Mouse (Mus musculus): Measurements from ENCODE around the gene Cd37. TPM values are rescaled to one million over a fixed set of nuclear protein-coding genes. Genes with fewer than 3 reads are reported as not detected.

Cd37 gene
- total and polyA plus RNA-seq, 2 experiments = 1.4 to 11.5 TPM

- H3K27ac ChIP-seq (replicated peaks; ENCODE audit: insufficient read depth, low read depth, low read length) = no peak within 1 kb of the TSS
- H3K9ac ChIP-seq (ENCODE audit: low read depth, low read length) = no peak within 1 kb of the TSS
- no peaks in the 10 kb centered on the region for H3K27me3 ChIP-seq (ENCODE audit: control insufficient read depth, insufficient read depth, low read length)
- DNase-seq (ENCODE audit: extremely low read depth, low read depth, low spot score) = peak; percentile 61
- no peak for TF ChIP-seq CTCF (IDR thresholded peaks at IDR 0.05; ENCODE audit: low read depth, low read length)
- TF ChIP-seq POLR2A (IDR thresholded peaks at IDR 0.05; ENCODE audit: extremely low read depth, insufficient read depth, low read length) = no peak
- no peaks in the 10 kb centered on the region for H3K36me3 ChIP-seq (ENCODE audit: control insufficient read depth, insufficient read depth, low read length)
- peak within 1 kb of the TSS; percentile 22; the same call in 1 of the 2 replicates for H3K4me3 ChIP-seq (ENCODE audit: insufficient read depth, low read depth, low read length)
- 10% methylated on average over 44 of the region's 44 CpGs for WGBS
- no peaks in the 10 kb centered on the region for H3K4me1 ChIP-seq (ENCODE audit: control insufficient read depth, insufficient read depth, low read length)
- no peaks in the 10 kb centered on the region for H3K79me2 ChIP-seq (ENCODE audit: control insufficient read depth, insufficient read depth, low read length)
Observed at GRCm38 (mm10) chr7:45204380-45205143, 34.4 kb downstream of the Cd37 start, which contains the start of gene Ccdc155. TSS of gene Ccdc155 (minus strand) at chr7:45204892.

DNA sequence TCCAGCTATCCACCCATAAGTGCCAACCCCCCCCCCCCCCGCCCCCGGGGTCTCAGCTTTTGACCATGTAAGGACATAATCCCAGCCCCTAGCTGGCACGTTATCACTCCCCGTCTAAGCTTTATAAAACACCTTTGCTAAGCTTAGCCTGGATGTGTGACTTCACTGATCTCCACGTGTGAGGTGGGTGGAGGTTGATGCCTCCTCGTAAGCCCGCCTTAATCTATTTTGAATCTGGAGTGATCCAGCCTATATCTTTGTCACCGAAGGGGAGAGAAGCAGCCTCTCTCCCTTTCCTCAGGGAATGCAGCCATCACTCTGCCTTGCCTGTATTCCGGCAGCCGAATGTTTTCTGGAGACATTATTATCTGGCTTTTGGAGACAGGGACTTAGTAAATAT is 36.3 kb downstream of the Cd37 start:
- H3K36me3 ChIP-seq (ENCODE audit: control insufficient read depth, insufficient read depth, low read length) = no peaks in the 10 kb centered on the region
- H3K79me2 ChIP-seq (ENCODE audit: control insufficient read depth, insufficient read depth, low read length) = no peaks in the 10 kb centered on the region
- TF ChIP-seq CTCF (IDR thresholded peaks at IDR 0.05; ENCODE audit: low read depth, low read length) (no peak), POLR2A (IDR thresholded peaks at IDR 0.05; ENCODE audit: extremely low read depth, insufficient read depth, low read length) (no peak)
- H3K4me3 ChIP-seq (ENCODE audit: insufficient read depth, low read depth, low read length) = no peak overlapping the region
- no peaks in the 10 kb centered on the region for H3K27me3 ChIP-seq (ENCODE audit: control insufficient read depth, insufficient read depth, low read length)
- 65% methylated on average over 10 of the region's 10 CpGs for WGBS
- H3K4me1 ChIP-seq (ENCODE audit: control insufficient read depth, insufficient read depth, low read length) = no peaks in the 10 kb centered on the region
- H3K9ac ChIP-seq (ENCODE audit: low read depth, low read length) = no peak overlapping the region
- H3K27ac ChIP-seq (replicated peaks; ENCODE audit: insufficient read depth, low read depth, low read length) = no peak overlapping the region
- DNase-seq (ENCODE audit: extremely low read depth, low read depth, low spot score) = no peak

DNA sequence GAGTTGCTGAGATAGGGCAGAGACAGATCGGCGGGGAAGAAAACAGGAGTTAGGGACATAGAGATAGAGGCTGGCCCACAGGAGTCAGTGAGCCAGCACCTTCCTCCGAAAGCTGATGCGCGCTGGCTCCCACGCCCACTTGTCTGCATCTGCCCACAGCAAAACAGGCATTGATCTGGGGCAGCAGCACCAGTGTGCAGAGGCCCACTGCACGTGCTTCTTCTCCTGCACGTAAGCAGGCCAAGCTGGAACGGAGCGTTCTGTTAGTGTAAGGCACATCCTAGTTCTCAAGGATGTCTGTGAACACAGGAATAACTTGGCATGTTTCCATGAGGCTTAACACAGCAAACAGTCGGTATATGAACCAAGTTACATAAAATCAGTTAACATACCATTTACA is 40.0 kb downstream of the Cd37 start:
- 80% methylated on average over 11 of the region's 11 CpGs for WGBS
- DNase-seq (ENCODE audit: extremely low read depth, low read depth, low spot score) = no peak
- Histone ChIP-seq H3K27me3 (ENCODE audit: control insufficient read depth, insufficient read depth, low read length) (no peaks in the 10 kb centered on the region), H3K27ac (replicated peaks; ENCODE audit: insufficient read depth, low read depth, low read length) (no peak overlapping the region), H3K79me2 (ENCODE audit: control insufficient read depth, insufficient read depth, low read length) (no peaks in the 10 kb centered on the region), H3K36me3 (ENCODE audit: control insufficient read depth, insufficient read depth, low read length) (no peaks in the 10 kb centered on the region), H3K4me1 (ENCODE audit: control insufficient read depth, insufficient read depth, low read length) (no peaks in the 10 kb centered on the region), H3K9ac (ENCODE audit: low read depth, low read length) (no peak overlapping the region), H3K4me3 (ENCODE audit: insufficient read depth, low read depth, low read length) (no peak overlapping the region)
- TF ChIP-seq POLR2A (IDR thresholded peaks at IDR 0.05; ENCODE audit: extremely low read depth, insufficient read depth, low read length) (no peak), CTCF (IDR thresholded peaks at IDR 0.05; ENCODE audit: low read depth, low read length) (no peak)

GRCm38 (mm10) chr7:45198435-45198834 is 40.5 kb downstream of the Cd37 start:
- H3K27me3 ChIP-seq (ENCODE audit: control insufficient read depth, insufficient read depth, low read length) = no peaks in the 10 kb centered on the region
- peak; percentile 95 for TF ChIP-seq CTCF (IDR thresholded peaks at IDR 0.05; ENCODE audit: low read depth, low read length)
- TF ChIP-seq POLR2A (IDR thresholded peaks at IDR 0.05; ENCODE audit: extremely low read depth, insufficient read depth, low read length) = no peak
- DNase-seq (ENCODE audit: extremely low read depth, low read depth, low spot score) = peak; percentile 52
- no peaks in the 10 kb centered on the region for H3K36me3 ChIP-seq (ENCODE audit: control insufficient read depth, insufficient read depth, low read length)
- WGBS = 11% methylated on average over 5 of the region's 5 CpGs
- no peak overlapping the region for H3K27ac ChIP-seq (replicated peaks; ENCODE audit: insufficient read depth, low read depth, low read length)
- no peak overlapping the region for H3K4me3 ChIP-seq (ENCODE audit: insufficient read depth, low read depth, low read length)
- no peaks in the 10 kb centered on the region for H3K79me2 ChIP-seq (ENCODE audit: control insufficient read depth, insufficient read depth, low read length)
- H3K9ac ChIP-seq (ENCODE audit: low read depth, low read length) = no peak overlapping the region
- no peaks in the 10 kb centered on the region for H3K4me1 ChIP-seq (ENCODE audit: control insufficient read depth, insufficient read depth, low read length)

DNA sequence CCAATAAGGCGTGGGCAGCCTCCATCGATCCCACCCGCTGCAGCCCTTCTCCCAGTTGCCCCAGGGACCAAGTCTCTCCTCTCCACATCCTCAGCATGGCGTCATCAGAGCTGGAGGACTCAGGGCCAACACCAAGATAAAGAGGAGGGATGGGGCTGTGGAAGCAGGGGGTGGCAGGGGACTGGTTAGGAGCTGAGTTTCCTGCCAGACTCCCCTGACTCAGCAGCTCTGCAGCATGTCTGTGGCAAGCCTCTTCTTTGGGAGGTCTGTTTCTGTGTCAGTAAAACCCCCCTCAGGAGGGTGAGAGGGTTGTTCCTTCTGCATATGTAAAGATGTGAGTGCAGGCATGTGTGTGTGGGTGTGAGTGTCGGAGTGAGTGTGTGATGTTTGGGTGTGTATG is 41.9 kb downstream of the Cd37 start:
- no peak overlapping the region for H3K4me3 ChIP-seq (ENCODE audit: insufficient read depth, low read depth, low read length)
- H3K4me1 ChIP-seq (ENCODE audit: control insufficient read depth, insufficient read depth, low read length) = no peaks in the 10 kb centered on the region
- H3K79me2 ChIP-seq (ENCODE audit: control insufficient read depth, insufficient read depth, low read length) = no peaks in the 10 kb centered on the region
- WGBS = 73% methylated on average over 5 of the region's 5 CpGs
- H3K27ac ChIP-seq (replicated peaks; ENCODE audit: insufficient read depth, low read depth, low read length) = no peak overlapping the region
- H3K9ac ChIP-seq (ENCODE audit: low read depth, low read length) = no peak overlapping the region
- H3K36me3 ChIP-seq (ENCODE audit: control insufficient read depth, insufficient read depth, low read length) = no peaks in the 10 kb centered on the region
- H3K27me3 ChIP-seq (ENCODE audit: control insufficient read depth, insufficient read depth, low read length) = no peaks in the 10 kb centered on the region
- no peak for DNase-seq (ENCODE audit: extremely low read depth, low read depth, low spot score)
- no peak for TF ChIP-seq POLR2A (IDR thresholded peaks at IDR 0.05; ENCODE audit: extremely low read depth, insufficient read depth, low read length)
- TF ChIP-seq CTCF (IDR thresholded peaks at IDR 0.05; ENCODE audit: low read depth, low read length) = no peak

- H3K27me3 ChIP-seq (ENCODE audit: control insufficient read depth, insufficient read depth, low read length) = no peaks in the 10 kb centered on the region
- H3K27ac ChIP-seq (replicated peaks; ENCODE audit: insufficient read depth, low read depth, low read length) = no peak overlapping the region
- WGBS = 80% methylated on average over 4 of the region's 4 CpGs
- H3K4me1 ChIP-seq (ENCODE audit: control insufficient read depth, insufficient read depth, low read length) = no peaks in the 10 kb centered on the region
- H3K4me3 ChIP-seq (ENCODE audit: insufficient read depth, low read depth, low read length) = no peak overlapping the region
- H3K9ac ChIP-seq (ENCODE audit: low read depth, low read length) = no peak overlapping the region
- no peaks in the 10 kb centered on the region for H3K79me2 ChIP-seq (ENCODE audit: control insufficient read depth, insufficient read depth, low read length)
- H3K36me3 ChIP-seq (ENCODE audit: control insufficient read depth, insufficient read depth, low read length) = no peaks in the 10 kb centered on the region
- TF ChIP-seq CTCF (IDR thresholded peaks at IDR 0.05; ENCODE audit: low read depth, low read length) (no peak), POLR2A (IDR thresholded peaks at IDR 0.05; ENCODE audit: extremely low read depth, insufficient read depth, low read length) (no peak)
- no peak for DNase-seq (ENCODE audit: extremely low read depth, low read depth, low spot score)
Observed at GRCm38 (mm10) chr7:45196176-45196535, 42.8 kb downstream of the Cd37 start.

All from liver, adult 2 months (tissue).